Mouse (Mus musculus): Measurements from ENCODE around the gene Zc2hc1c. TPM values are rescaled to one million over a fixed set of nuclear protein-coding genes. Genes with fewer than 3 reads are reported as not detected.

Gene Zc2hc1c
- polyA plus RNA-seq, 1 experiment from 2014 or later = 1.7 TPM

DNA sequence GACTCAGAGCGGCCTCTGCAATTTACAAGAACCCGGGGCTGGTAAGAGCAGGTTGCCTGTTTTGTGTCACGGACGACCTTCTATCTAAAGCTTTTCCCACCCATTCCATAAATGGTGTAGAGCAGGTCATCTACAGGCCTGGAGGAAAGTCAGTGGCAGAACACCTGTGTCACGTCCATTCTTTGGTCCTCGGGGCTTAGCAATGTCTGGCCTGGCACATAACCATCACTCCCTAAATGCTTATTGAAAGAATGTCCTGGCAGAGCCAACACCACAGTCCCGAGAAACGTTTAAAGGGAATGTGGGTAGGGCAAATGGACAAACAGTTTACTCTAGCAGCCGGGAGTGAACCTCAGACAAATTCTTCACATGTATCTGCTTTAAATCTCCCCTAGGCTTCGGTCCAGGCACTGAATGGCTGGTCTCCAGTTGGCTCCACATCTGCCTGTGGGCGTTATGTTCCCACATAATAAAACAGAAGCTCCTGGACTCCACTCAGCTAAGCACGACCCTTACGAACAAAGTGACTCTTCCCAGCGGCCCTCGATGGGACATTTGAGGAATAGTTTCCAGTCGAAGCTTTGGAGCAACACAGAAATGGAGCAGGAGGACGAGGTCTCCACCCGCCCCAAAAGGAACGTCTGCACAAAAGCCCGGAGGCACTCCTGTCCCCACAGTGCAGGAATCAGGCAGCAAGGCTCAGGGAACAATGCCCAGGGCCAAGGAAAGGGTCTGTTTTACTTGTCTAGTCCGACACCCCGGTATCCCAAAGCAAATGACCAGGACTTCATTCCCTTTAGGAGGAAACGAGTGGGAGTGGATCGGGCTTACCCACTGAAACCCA is 988 bp downstream of the Zc2hc1c start:
- H3K4me1 ChIP-seq (replicated peaks) = peaks cover 17% of the 10 kb centered on the region
- WGBS = 66% methylated on average over 24 of the region's 24 CpGs
- H3K9me3 ChIP-seq = peaks cover 6% of the 10 kb centered on the region; the same call in 1 of the 2 replicates
- no peaks in the 10 kb centered on the region for H3K36me3 ChIP-seq
- H3K27me3 ChIP-seq (ENCODE audit: insufficient read depth, poor library complexity, severe bottlenecking) = peaks cover 21% of the 10 kb centered on the region
- H3K4me3 ChIP-seq = peak overlapping the region; percentile 66
- DNase-seq (ENCODE audit: low spot score) = no peak
- H3K27ac ChIP-seq = peak overlapping the region; percentile 83

DNA sequence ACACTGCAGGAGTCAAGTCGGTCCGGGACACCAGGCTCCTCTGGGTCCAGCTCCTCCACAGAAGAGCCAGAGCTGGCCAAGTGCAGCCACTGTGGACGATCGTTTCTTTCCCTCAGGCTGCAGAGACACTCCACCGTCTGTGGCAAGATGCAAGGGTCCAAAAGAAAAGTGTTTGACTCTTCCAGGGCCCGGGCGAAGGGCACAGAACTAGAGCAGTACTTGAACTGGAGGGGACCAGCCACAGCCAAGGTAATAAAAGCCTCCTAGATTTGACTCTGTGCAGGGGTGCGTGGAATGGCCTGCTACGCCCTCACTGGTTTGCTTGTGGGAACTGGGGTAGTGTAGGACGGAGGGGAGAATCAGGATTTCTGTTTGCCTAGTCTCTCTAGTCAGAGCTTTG is 2.2 kb downstream of the Zc2hc1c start:
- peaks cover 9% of the 10 kb centered on the region; the same call in 1 of the 2 replicates for H3K9me3 ChIP-seq
- peaks cover 21% of the 10 kb centered on the region for H3K27me3 ChIP-seq (ENCODE audit: insufficient read depth, poor library complexity, severe bottlenecking)
- no peaks in the 10 kb centered on the region for H3K36me3 ChIP-seq
- H3K4me3 ChIP-seq = no peak overlapping the region
- no peak for DNase-seq (ENCODE audit: low spot score)
- peaks cover 17% of the 10 kb centered on the region for H3K4me1 ChIP-seq (replicated peaks)
- no peak overlapping the region for H3K27ac ChIP-seq
- 80% methylated on average over 10 of the region's 10 CpGs for WGBS

DNA sequence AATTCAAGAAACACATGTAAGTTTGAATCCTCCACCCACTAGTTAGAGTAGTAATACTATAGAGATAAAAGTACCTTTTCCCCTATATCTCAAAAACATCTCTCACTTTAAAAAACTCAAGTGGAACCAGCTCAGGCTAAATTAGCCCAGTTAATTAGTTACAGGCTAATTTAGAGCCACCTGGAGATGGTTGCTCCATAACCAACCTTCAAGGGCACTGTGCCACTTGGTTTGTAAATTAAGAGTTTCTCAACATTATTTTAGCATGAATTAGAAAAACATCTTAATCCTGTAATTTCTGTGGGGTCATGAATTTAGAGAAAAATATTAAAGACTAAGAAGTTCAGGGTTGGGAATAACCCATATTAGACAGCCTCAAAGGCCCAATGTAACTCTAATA is 3.1 kb downstream of the Zc2hc1c start:
- peaks cover 21% of the 10 kb centered on the region for H3K27me3 ChIP-seq (ENCODE audit: insufficient read depth, poor library complexity, severe bottlenecking)

DNA sequence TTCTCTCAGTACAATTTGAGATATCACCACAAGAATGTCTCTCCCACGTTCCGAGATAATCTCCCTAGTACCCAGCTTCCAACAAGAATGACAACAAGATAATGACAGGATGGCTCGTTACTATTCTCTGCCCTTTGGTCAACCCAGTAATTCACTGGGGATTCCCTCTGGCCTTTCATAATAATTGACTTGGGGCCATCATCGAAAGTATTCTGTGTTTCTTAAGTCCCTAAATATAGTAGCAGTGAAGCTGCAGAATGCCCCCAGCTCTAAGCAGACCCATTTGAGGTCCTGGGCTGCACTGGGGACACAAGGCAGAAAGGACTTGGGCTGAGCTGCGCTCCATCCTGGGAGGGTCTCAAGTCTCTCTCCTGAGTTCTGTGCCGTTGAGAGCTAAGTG is 3.9 kb downstream of the Zc2hc1c start:
- Histone ChIP-seq H3K27ac (no peak overlapping the region), H3K4me1 (replicated peaks) (peaks cover 17% of the 10 kb centered on the region), H3K4me3 (no peak overlapping the region), H3K27me3 (ENCODE audit: insufficient read depth, poor library complexity, severe bottlenecking) (peaks cover 21% of the 10 kb centered on the region), H3K36me3 (peaks cover 8% of the 10 kb centered on the region; the same call in 1 of the 2 replicates), H3K9me3 (peaks cover 9% of the 10 kb centered on the region; the same call in 1 of the 2 replicates)
- 81% methylated on average over 6 of the region's 6 CpGs for WGBS
- no peak for DNase-seq (ENCODE audit: low spot score)

More for the DNA sequence above, 3.1 kb downstream of the Zc2hc1c start:
- DNase-seq (ENCODE audit: low spot score) = no peak
- H3K9me3 ChIP-seq = peaks cover 9% of the 10 kb centered on the region; the same call in 1 of the 2 replicates
- no peak overlapping the region for H3K4me3 ChIP-seq
- H3K36me3 ChIP-seq = peaks cover 2% of the 10 kb centered on the region; the same call in 1 of the 2 replicates
- H3K27ac ChIP-seq = no peak overlapping the region
- H3K4me1 ChIP-seq (replicated peaks) = peaks cover 17% of the 10 kb centered on the region

DNA sequence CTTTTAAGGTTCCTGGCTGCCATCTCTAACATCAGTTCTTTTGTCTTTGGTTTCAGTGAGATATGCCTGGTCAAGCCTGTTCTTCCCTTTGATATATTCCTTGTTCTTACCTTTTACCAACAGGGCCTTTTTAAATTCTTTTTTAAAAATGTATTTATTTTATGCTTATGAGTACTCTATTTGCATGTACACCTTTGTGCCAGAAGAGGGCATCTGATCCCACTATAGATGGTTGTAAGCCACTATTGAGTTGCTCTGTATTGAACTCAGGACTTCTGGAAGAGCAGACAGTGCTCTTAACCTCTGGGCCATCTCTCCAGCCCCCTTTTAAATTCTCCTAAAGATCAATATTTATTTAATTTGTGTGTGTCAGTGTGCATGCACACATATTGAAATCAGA is 4.5 kb downstream of the Zc2hc1c start:
- Histone ChIP-seq H3K36me3 (peaks cover 11% of the 10 kb centered on the region; the same call in 1 of the 2 replicates), H3K4me1 (replicated peaks) (peaks cover 14% of the 10 kb centered on the region), H3K4me3 (no peak overlapping the region), H3K27ac (no peak overlapping the region), H3K9me3 (peaks cover 9% of the 10 kb centered on the region; the same call in 1 of the 2 replicates), H3K27me3 (ENCODE audit: insufficient read depth, poor library complexity, severe bottlenecking) (peaks cover 21% of the 10 kb centered on the region)
- no peak for DNase-seq (ENCODE audit: low spot score)

DNA sequence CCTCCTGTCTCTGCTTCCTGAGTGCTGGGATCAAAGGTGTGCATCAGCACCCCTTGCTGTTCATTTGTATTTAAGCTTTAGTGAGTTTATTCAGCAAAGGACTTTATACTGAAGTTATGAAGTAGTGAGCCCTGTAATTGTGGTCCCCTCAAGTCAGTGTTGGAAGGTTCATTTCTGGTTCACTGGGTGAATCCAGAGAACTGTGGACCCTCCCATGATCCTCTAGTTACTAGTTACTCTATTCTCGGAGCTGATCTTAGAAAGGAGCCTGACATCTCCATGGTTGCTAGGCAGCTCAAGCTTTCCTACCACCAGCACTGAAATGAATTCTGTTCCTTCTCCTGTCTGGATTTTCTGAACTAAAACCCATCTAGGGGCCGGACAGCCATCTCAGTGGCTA is 7.1 kb downstream of the Zc2hc1c start:
- Histone ChIP-seq H3K4me1 (replicated peaks) (no peaks in the 10 kb centered on the region), H3K4me3 (no peak overlapping the region), H3K27ac (no peak overlapping the region), H3K36me3 (peaks cover 37% of the 10 kb centered on the region), H3K27me3 (ENCODE audit: insufficient read depth, poor library complexity, severe bottlenecking) (peaks cover 4% of the 10 kb centered on the region; the same call in 1 of the 2 replicates), H3K9me3 (peaks cover 9% of the 10 kb centered on the region; the same call in 1 of the 2 replicates)
- 86% methylated on average over 2 of the region's 2 CpGs for WGBS
- DNase-seq (ENCODE audit: low spot score) = no peak

DNA sequence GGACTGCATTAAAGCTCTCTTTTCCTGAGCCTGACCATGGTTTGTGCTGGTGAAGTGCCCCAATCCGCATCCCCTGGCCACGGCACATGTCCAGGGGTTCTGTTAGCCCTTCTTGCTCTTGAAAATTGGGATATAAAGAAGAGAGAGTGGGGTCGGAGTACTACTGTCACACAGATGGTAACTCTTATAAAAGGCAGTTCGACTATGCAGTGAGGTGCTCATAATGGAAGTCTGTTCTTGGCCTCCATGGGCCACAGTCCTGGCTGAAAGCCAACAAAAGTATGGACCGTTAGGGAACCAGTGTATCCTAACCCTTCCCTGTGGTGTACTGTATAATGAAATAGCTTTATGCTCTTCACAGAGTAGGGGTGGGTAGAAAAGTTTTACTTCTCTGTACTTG is 8.5 kb downstream of the Zc2hc1c start:
- H3K36me3 ChIP-seq = peaks cover 51% of the 10 kb centered on the region
- H3K4me3 ChIP-seq = no peak overlapping the region
- no peak for DNase-seq (ENCODE audit: low spot score)
- no peaks in the 10 kb centered on the region for H3K27me3 ChIP-seq (ENCODE audit: insufficient read depth, poor library complexity, severe bottlenecking)
- WGBS = 89% methylated on average over 5 of the region's 5 CpGs
- H3K9me3 ChIP-seq = peaks cover 9% of the 10 kb centered on the region; the same call in 1 of the 2 replicates
- no peak overlapping the region for H3K27ac ChIP-seq
- no peaks in the 10 kb centered on the region for H3K4me1 ChIP-seq (replicated peaks)

DNA sequence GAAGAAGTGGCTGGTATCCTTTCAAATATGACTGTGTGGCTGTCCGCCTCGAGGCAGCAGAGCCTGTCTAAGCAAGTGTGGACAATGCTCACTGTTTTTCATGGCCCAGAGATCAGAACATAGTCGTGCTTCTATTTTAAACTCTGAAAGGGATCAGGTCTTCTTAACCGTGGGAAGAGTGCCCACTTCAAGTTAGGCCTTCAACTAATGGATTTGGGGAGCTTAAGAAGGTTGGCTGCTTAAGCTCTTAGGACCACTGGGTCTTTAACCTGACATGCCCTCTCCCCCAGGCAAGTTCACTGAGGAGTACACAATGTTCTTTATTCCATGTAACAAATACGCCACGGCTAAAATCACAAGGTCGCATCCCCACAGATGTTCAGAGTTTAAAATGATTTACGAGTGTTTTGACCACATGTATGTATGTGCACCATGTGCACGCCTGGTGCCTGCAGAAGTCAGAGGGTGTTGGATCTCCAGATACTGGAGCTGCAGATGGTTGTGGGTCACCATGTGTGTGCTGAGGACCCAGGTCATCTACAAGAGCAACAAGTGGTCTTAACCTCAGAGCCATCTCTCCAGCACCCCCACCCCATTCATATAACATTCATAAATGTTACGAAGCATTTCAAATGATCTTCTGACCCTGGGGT is 9.1 kb downstream of the Zc2hc1c start:
- WGBS = 86% methylated on average over 10 of the region's 10 CpGs
- H3K27me3 ChIP-seq (ENCODE audit: insufficient read depth, poor library complexity, severe bottlenecking) = no peaks in the 10 kb centered on the region
- no peak overlapping the region for H3K4me3 ChIP-seq
- no peak overlapping the region for H3K27ac ChIP-seq
- H3K4me1 ChIP-seq (replicated peaks) = no peaks in the 10 kb centered on the region
- peaks cover 57% of the 10 kb centered on the region for H3K36me3 ChIP-seq
- peaks cover 9% of the 10 kb centered on the region; the same call in 1 of the 2 replicates for H3K9me3 ChIP-seq
- DNase-seq (ENCODE audit: low spot score) = no peak

DNA sequence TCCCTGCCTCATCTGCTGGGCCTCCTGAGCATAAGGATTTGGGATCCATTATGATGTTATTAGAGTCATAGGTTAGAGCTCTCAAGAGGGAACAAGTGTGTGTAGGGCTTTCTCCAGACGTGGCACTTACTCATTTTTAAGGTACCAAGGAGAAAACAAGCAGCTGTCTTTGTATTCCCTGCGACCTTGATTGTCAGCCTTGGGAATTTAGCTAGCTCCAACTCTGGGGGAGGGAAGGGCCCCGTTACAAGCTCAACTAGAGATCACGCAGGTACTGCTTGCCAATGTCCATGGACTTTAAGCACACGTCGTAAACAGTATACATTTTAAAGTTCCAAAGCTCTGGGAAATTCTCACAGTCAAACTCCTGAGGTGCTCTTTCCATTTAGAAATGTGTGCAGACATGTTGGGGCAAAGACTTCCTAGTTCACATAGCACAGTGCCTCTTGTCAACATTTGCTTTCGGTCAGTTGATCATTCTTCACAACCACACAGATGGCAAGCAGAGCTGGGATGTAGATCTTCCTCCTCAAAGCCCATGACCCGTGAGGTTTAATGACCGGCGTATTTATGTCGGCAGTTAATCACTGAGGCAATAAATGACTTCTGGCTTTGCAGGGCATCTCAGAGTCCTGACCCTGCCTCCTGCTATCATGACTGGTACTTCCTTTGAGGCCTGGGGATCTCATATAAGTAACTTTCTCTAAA is 9.9 kb downstream of the Zc2hc1c start:
- Histone ChIP-seq H3K36me3 (peaks cover 64% of the 10 kb centered on the region), H3K27ac (no peak overlapping the region), H3K9me3 (peaks cover 9% of the 10 kb centered on the region; the same call in 1 of the 2 replicates)

DNA sequence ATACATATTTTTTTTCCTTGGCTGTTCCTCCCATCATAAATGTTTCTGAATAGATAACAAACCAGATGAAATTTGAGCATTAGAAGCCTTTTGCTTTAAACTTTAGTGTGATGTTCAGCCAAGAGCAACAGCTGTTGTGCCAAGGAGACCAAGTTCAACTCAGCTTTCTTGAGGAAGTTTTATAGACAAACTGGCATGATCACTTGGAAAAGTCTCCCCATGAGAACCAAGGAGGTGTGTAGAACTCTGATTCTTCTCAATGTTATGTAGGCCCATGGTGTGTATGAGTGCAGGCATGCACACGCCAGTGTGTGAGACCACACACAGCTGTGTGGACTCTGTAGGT is 10.4 kb downstream of the Zc2hc1c start:
- H3K36me3 ChIP-seq = peaks cover 69% of the 10 kb centered on the region
- peaks cover 8% of the 10 kb centered on the region; the same call in 1 of the 2 replicates for H3K9me3 ChIP-seq
- no peaks in the 10 kb centered on the region for H3K4me1 ChIP-seq (replicated peaks)
- H3K4me3 ChIP-seq = no peak overlapping the region
- 91% methylated on average over 1 of the region's 1 CpGs for WGBS
- no peak for DNase-seq (ENCODE audit: low spot score)
- H3K27me3 ChIP-seq (ENCODE audit: insufficient read depth, poor library complexity, severe bottlenecking) = no peaks in the 10 kb centered on the region
- H3K27ac ChIP-seq = no peak overlapping the region

More for the DNA sequence above, 9.9 kb downstream of the Zc2hc1c start:
- 89% methylated on average over 11 of the region's 11 CpGs for WGBS
- Histone ChIP-seq H3K27me3 (ENCODE audit: insufficient read depth, poor library complexity, severe bottlenecking) (no peaks in the 10 kb centered on the region), H3K4me3 (no peak overlapping the region), H3K4me1 (replicated peaks) (no peaks in the 10 kb centered on the region)
- DNase-seq (ENCODE audit: low spot score) = no peak

DNA sequence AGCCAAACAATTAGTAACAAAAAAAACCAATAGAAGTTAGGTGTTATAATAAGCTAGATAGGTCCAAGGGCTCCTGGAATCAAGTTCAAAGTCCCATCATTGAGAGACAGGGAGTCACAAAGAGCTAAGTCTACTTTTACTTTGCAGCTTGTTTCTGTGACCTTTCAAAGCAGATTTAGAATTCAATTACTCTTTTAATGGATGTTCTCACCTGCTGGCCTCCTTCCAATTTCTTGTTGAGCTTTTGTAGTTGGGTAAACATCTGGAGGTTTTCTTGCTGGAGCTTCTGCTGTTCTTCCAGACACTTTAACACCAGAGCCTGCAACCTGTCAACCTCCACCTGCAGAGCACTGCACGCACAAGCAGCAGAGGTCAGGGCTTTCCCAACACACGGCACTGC is 14.9 kb downstream of the Zc2hc1c start:
- Histone ChIP-seq H3K4me3 (no peak overlapping the region), H3K27me3 (ENCODE audit: insufficient read depth, poor library complexity, severe bottlenecking) (no peaks in the 10 kb centered on the region), H3K36me3 (peaks cover 98% of the 10 kb centered on the region), H3K27ac (no peak overlapping the region), H3K9me3 (no peaks in the 10 kb centered on the region), H3K4me1 (replicated peaks) (no peaks in the 10 kb centered on the region)
- 90% methylated on average over 2 of the region's 2 CpGs for WGBS
- no peak for DNase-seq (ENCODE audit: low spot score)

DNA sequence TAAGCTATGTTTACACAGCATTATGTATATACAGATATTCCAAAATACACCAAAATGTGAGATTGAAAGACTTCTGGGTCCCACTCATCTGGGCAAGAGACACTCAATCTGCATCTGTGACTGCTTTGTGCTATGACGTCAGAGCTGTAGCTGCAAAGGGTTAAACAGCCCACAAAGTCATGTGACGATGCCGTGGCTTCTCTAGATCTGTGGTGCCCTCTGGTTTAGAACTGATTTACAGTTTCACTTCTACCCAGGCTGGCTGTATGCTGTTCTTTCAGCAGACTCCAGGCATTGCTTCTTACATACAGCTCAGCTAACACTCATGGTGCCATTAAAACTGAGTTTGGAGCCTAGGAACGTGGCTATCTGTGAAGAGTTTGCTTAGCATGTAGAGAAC is 16.3 kb downstream of the Zc2hc1c start:
- WGBS = 84% methylated on average over 4 of the region's 4 CpGs
- no peak overlapping the region for H3K27ac ChIP-seq
- no peak for DNase-seq (ENCODE audit: low spot score)
- H3K9me3 ChIP-seq = no peaks in the 10 kb centered on the region
- no peak overlapping the region for H3K4me3 ChIP-seq
- no peaks in the 10 kb centered on the region for H3K4me1 ChIP-seq (replicated peaks)
- peaks cover 98% of the 10 kb centered on the region for H3K36me3 ChIP-seq
- no peaks in the 10 kb centered on the region for H3K27me3 ChIP-seq (ENCODE audit: insufficient read depth, poor library complexity, severe bottlenecking)
